Mouse (Mus musculus): Measurements from ENCODE around the gene Arid1b. TPM values are rescaled to one million over a fixed set of nuclear protein-coding genes. Genes with fewer than 3 reads are reported as not detected.

Gene Arid1b
- polyA plus RNA-seq, 1 experiment from 2014 or later, result 12.2 TPM

- no peaks in the 10 kb centered on the region for H3K27me3 ChIP-seq (ENCODE audit: control insufficient read depth, insufficient read depth, low read length)
- H3K4me3 ChIP-seq (ENCODE audit: low read depth, low read length), result no peak overlapping the region
- H3K9ac ChIP-seq (ENCODE audit: low read length), result no peak overlapping the region
- H3K4me2 ChIP-seq, result no peak overlapping the region
- DNase-seq (ENCODE audit: low spot score, missing footprints) (no peak), ATAC-seq (ENCODE audit: low FRiP score) (no peak)
- 90% methylated on average over 7 of the region's 7 CpGs for WGBS
- H3K4me1 ChIP-seq (ENCODE audit: control insufficient read depth, insufficient read depth, low read length), result peaks cover 7% of the 10 kb centered on the region
- H3K36me3 ChIP-seq (ENCODE audit: control insufficient read depth, insufficient read depth, low read length), result no peaks in the 10 kb centered on the region
- no peak overlapping the region for H3K27ac ChIP-seq (ENCODE audit: low read depth, low read length)
- H3K9me3 ChIP-seq (ENCODE audit: control insufficient read depth, low read length), result no peaks in the 10 kb centered on the region
These were observed 169.2 kb downstream of the Arid1b start for GRCm38 (mm10) chr17:5163251-5163826.

- ATAC-seq (ENCODE audit: low FRiP score), result no peak
- H3K36me3 ChIP-seq (ENCODE audit: control insufficient read depth, insufficient read depth, low read length), result no peaks in the 10 kb centered on the region
- H3K9ac ChIP-seq (ENCODE audit: low read length), result no peak overlapping the region
- no peak overlapping the region for H3K4me3 ChIP-seq (ENCODE audit: low read depth, low read length)
- H3K4me1 ChIP-seq (ENCODE audit: control insufficient read depth, insufficient read depth, low read length), result peaks cover 7% of the 10 kb centered on the region
- WGBS, result 73% methylated on average over 4 of the region's 4 CpGs
- H3K4me2 ChIP-seq, result no peak overlapping the region
- no peak overlapping the region for H3K27ac ChIP-seq (ENCODE audit: low read depth, low read length)
- H3K9me3 ChIP-seq (ENCODE audit: control insufficient read depth, low read length), result no peaks in the 10 kb centered on the region
- no peak for DNase-seq (ENCODE audit: low spot score, missing footprints)
- no peaks in the 10 kb centered on the region for H3K27me3 ChIP-seq (ENCODE audit: control insufficient read depth, insufficient read depth, low read length)
These were observed 170.7 kb downstream of the Arid1b start for GRCm38 (mm10) chr17:5164794-5165193.

GRCm38 (mm10) chr17:5165201-5165825 lies 171.2 kb downstream of the Arid1b start:
- DNase-seq (ENCODE audit: low spot score, missing footprints) (no peak), ATAC-seq (ENCODE audit: low FRiP score) (peak; percentile 35; the same call in 1 of the 2 replicates)
- H3K9me3 ChIP-seq (ENCODE audit: control insufficient read depth, low read length), result no peaks in the 10 kb centered on the region
- H3K4me2 ChIP-seq, result no peak overlapping the region
- no peaks in the 10 kb centered on the region for H3K36me3 ChIP-seq (ENCODE audit: control insufficient read depth, insufficient read depth, low read length)
- H3K9ac ChIP-seq (ENCODE audit: low read length), result no peak overlapping the region
- no peak overlapping the region for H3K4me3 ChIP-seq (ENCODE audit: low read depth, low read length)
- WGBS, result 61% methylated on average over 15 of the region's 15 CpGs
- no peak overlapping the region for H3K27ac ChIP-seq (ENCODE audit: low read depth, low read length)
- H3K27me3 ChIP-seq (ENCODE audit: control insufficient read depth, insufficient read depth, low read length), result no peaks in the 10 kb centered on the region
- peaks cover 7% of the 10 kb centered on the region for H3K4me1 ChIP-seq (ENCODE audit: control insufficient read depth, insufficient read depth, low read length)

GRCm38 (mm10) chr17:5166175-5166574 lies 172.0 kb downstream of the Arid1b start:
- Histone ChIP-seq H3K36me3 (ENCODE audit: control insufficient read depth, insufficient read depth, low read length) (no peaks in the 10 kb centered on the region), H3K9ac (ENCODE audit: low read length) (no peak overlapping the region), H3K27me3 (ENCODE audit: control insufficient read depth, insufficient read depth, low read length) (no peaks in the 10 kb centered on the region), H3K4me3 (ENCODE audit: low read depth, low read length) (no peak overlapping the region), H3K9me3 (ENCODE audit: control insufficient read depth, low read length) (no peaks in the 10 kb centered on the region), H3K4me2 (no peak overlapping the region), H3K27ac (ENCODE audit: low read depth, low read length) (no peak overlapping the region), H3K4me1 (ENCODE audit: control insufficient read depth, insufficient read depth, low read length) (peaks cover 7% of the 10 kb centered on the region)
- no peak for DNase-seq (ENCODE audit: low spot score, missing footprints)
- 86% methylated on average over 4 of the region's 4 CpGs for WGBS
- no peak for ATAC-seq (ENCODE audit: low FRiP score)

- no peaks in the 10 kb centered on the region; the same call in 1 of the 2 replicates for H3K4me1 ChIP-seq (ENCODE audit: control insufficient read depth, insufficient read depth, low read length)
- H3K9ac ChIP-seq (ENCODE audit: low read length), result no peak overlapping the region
- H3K4me2 ChIP-seq, result no peak overlapping the region
- H3K9me3 ChIP-seq (ENCODE audit: control insufficient read depth, low read length), result no peaks in the 10 kb centered on the region
- ATAC-seq (ENCODE audit: low FRiP score) (no peak), DNase-seq (ENCODE audit: low spot score, missing footprints) (no peak)
- H3K27ac ChIP-seq (ENCODE audit: low read depth, low read length), result no peak overlapping the region
- H3K27me3 ChIP-seq (ENCODE audit: control insufficient read depth, insufficient read depth, low read length), result no peaks in the 10 kb centered on the region
- no peak overlapping the region for H3K4me3 ChIP-seq (ENCODE audit: low read depth, low read length)
- no peaks in the 10 kb centered on the region for H3K36me3 ChIP-seq (ENCODE audit: control insufficient read depth, insufficient read depth, low read length)
- 86% methylated on average over 7 of the region's 7 CpGs for WGBS
These were observed 173.9 kb downstream of the Arid1b start for GRCm38 (mm10) chr17:5168046-5168445.

- DNase-seq (ENCODE audit: low spot score, missing footprints), result no peak
- no peak overlapping the region for H3K4me2 ChIP-seq
- no peaks in the 10 kb centered on the region for H3K36me3 ChIP-seq (ENCODE audit: control insufficient read depth, insufficient read depth, low read length)
- H3K27me3 ChIP-seq (ENCODE audit: control insufficient read depth, insufficient read depth, low read length), result no peaks in the 10 kb centered on the region
- no peak overlapping the region for H3K27ac ChIP-seq (ENCODE audit: low read depth, low read length)
- ATAC-seq (ENCODE audit: low FRiP score), result no peak
- WGBS, result 91% methylated on average over 7 of the region's 7 CpGs
- H3K9ac ChIP-seq (ENCODE audit: low read length), result no peak overlapping the region
- no peaks in the 10 kb centered on the region; the same call in 1 of the 2 replicates for H3K4me1 ChIP-seq (ENCODE audit: control insufficient read depth, insufficient read depth, low read length)
- no peak overlapping the region for H3K4me3 ChIP-seq (ENCODE audit: low read depth, low read length)
- no peaks in the 10 kb centered on the region for H3K9me3 ChIP-seq (ENCODE audit: control insufficient read depth, low read length)
These were observed 174.5 kb downstream of the Arid1b start for GRCm38 (mm10) chr17:5168640-5169039.

- no peaks in the 10 kb centered on the region for H3K27me3 ChIP-seq (ENCODE audit: control insufficient read depth, insufficient read depth, low read length)
- H3K9ac ChIP-seq (ENCODE audit: low read length), result no peak overlapping the region
- no peak for ATAC-seq (ENCODE audit: low FRiP score)
- DNase-seq (ENCODE audit: low spot score, missing footprints), result no peak
- no peak overlapping the region for H3K4me2 ChIP-seq
- H3K27ac ChIP-seq (ENCODE audit: low read depth, low read length), result no peak overlapping the region
- no peak overlapping the region for H3K4me3 ChIP-seq (ENCODE audit: low read depth, low read length)
- WGBS, result 91% methylated on average over 12 of the region's 12 CpGs
- no peaks in the 10 kb centered on the region for H3K36me3 ChIP-seq (ENCODE audit: control insufficient read depth, insufficient read depth, low read length)
- no peaks in the 10 kb centered on the region; the same call in 1 of the 2 replicates for H3K4me1 ChIP-seq (ENCODE audit: control insufficient read depth, insufficient read depth, low read length)
- no peaks in the 10 kb centered on the region for H3K9me3 ChIP-seq (ENCODE audit: control insufficient read depth, low read length)
These were observed 176.2 kb downstream of the Arid1b start for GRCm38 (mm10) chr17:5170321-5170720.

- H3K4me1 ChIP-seq (ENCODE audit: control insufficient read depth, insufficient read depth, low read length), result peaks cover 5% of the 10 kb centered on the region; the same call in 1 of the 2 replicates
- no peak for ATAC-seq (ENCODE audit: low FRiP score)
- H3K9ac ChIP-seq (ENCODE audit: low read length), result no peak overlapping the region
These were observed 177.3 kb downstream of the Arid1b start for GRCm38 (mm10) chr17:5171467-5171866.

GRCm38 (mm10) chr17:5174426-5175020 lies 180.4 kb downstream of the Arid1b start:
- no peak overlapping the region for H3K4me2 ChIP-seq
- peaks cover 5% of the 10 kb centered on the region; the same call in 1 of the 2 replicates for H3K4me1 ChIP-seq (ENCODE audit: control insufficient read depth, insufficient read depth, low read length)
- H3K27me3 ChIP-seq (ENCODE audit: control insufficient read depth, insufficient read depth, low read length), result no peaks in the 10 kb centered on the region
- no peaks in the 10 kb centered on the region for H3K36me3 ChIP-seq (ENCODE audit: control insufficient read depth, insufficient read depth, low read length)
- no peak overlapping the region for H3K4me3 ChIP-seq (ENCODE audit: low read depth, low read length)
- H3K9ac ChIP-seq (ENCODE audit: low read length), result no peak overlapping the region
- H3K27ac ChIP-seq (ENCODE audit: low read depth, low read length), result no peak overlapping the region
- WGBS, result 87% methylated on average over 6 of the region's 6 CpGs
- ATAC-seq (ENCODE audit: low FRiP score) (no peak), DNase-seq (ENCODE audit: low spot score, missing footprints) (no peak)
- H3K9me3 ChIP-seq (ENCODE audit: control insufficient read depth, low read length), result no peaks in the 10 kb centered on the region

More at GRCm38 (mm10) chr17:5171467-5171866, 177.3 kb downstream of the Arid1b start:
- Histone ChIP-seq H3K27me3 (ENCODE audit: control insufficient read depth, insufficient read depth, low read length) (no peaks in the 10 kb centered on the region), H3K9me3 (ENCODE audit: control insufficient read depth, low read length) (no peaks in the 10 kb centered on the region), H3K4me3 (ENCODE audit: low read depth, low read length) (no peak overlapping the region), H3K27ac (ENCODE audit: low read depth, low read length) (no peak overlapping the region), H3K36me3 (ENCODE audit: control insufficient read depth, insufficient read depth, low read length) (no peaks in the 10 kb centered on the region), H3K4me2 (no peak overlapping the region)
- no peak for DNase-seq (ENCODE audit: low spot score, missing footprints)
- WGBS, result 96% methylated on average over 5 of the region's 5 CpGs
